Mouse (Mus musculus) layer of hippocampus, postnatal 25 days (tissue): ENCODE data around the gene Dio1. TPM values are rescaled to one million over a fixed set of nuclear protein-coding genes. Genes with fewer than 3 reads are reported as not detected.

ENCODE experiments used
- DNase-seq, 2 experiments: peaks; one replicate each; pipeline ENCODE4 v3.0.0; 2022; ENCODE audit warnings: mixed read lengths in 2 of 2, low spot score in 1 of 2; ENCODE audit errors: extremely low spot score in 1 of 2
- total RNA-seq, 2 experiments: library from RNA; stranded (reverse); gene quantifications; 2 replicates each; pipeline ENCODE4 v1.2.3; 2021

Gene Dio1
- total RNA-seq, 2 experiments from 2014 or later: not detected

DNA sequence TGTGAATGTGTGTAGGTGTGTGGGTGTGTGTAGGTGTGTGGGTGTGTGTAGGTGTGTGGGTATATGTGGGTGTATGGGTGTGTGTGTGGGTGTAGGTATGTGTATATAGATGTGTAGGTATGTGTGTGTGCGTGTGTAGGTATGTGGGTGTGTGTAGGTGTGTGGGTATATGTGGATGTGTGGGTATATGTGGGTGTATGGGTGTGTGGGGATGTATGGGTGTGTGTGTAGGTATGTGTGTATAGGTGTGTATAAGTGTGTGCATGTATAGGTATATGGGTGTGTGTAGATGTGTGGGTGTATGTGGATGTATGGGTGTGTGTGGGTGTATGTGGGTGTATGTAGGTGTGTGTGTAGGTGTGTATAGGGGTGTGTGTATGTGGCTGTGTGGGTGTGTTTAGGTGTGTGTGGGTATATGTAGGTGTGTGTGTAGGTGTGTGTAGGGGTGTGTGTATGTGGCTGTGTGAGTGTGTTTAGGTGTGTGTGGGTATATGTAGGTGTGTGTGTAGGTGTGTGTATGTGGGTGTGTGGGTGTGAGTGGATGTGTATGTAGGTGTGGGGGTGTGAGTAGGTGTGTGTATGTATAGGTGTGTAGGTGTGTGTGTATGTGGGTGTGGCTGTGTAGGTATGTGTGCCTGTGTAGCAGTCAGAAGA lies 5.9 kb downstream of the Dio1 start:
- no peak for DNase-seq

- no peak for DNase-seq
These were observed 6.6 kb downstream of the Dio1 start for GRCm38 (mm10) chr4:107300371-107300770.

DNA sequence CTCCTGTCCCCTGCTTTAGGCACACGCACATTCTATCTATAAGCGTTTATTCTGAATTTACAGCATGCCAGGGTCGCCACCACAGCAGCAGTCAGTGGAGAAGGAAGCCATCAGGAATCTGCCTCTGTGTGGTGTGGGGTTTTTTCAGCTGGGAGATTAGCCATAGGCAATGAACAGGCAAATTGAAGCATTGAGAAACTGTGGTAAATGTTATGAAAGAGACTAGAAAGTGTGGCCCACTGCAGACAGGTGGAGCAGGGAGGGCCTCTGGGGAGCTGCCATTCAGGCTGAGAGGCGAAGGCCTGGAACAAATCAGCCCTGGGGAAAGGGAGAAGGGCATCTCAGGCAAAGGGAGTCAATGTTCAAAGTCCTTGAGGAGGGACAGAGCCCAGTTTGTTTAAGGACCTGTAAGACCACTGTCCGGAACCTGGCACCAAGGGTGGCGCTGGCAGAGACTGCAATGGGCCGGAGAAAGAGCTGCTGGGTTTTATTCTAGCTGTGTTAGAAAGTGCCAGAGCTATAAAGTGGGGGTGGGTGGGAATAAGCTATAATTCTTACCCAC lies 7.1 kb downstream of the Dio1 start:
- no peak for DNase-seq

DNA sequence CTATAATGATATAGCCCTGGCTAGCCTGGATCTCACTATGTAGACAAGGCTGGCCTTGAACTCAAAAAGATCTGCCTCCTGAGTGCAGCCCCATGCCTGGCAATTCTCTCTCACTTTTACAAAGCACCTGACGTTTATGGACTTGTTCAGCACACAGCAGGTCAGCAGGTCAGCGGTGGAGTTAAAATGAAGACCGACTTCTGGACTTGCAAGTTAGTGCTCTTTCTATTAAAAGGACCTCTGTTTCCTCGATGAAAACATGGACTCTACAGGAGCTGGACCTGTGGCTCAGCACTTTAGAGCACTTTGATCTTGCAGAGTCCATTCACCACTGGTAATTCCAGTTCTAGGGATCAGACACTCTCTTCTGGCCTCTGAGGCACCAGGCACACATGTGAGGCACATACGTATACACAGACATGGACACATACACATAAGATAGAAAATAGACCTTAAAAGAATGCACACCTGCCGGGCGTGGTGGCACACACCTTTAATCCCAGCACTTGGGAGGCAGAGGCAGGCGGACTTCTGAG lies 8.8 kb downstream of the Dio1 start:
- no peak for DNase-seq

DNA sequence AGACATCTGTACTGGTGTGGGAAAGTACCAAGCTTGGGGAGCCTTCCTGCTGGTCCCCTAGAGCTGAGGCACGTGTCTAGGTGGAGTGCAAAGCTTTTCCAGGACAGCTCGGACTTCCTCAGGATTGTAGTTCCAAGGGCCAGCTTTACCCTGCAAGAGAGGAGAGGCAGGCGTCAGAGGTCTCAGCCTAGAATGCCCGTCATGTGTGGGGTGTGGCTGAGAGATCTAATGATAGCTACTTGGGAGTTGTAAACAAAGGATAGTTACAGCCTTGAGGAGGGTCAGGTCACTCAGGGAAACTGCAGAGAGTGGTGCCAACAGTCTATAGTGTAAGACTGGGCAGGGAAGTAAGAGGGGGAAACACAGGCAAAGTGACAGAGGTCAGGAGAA lies 14.7 kb downstream of the Dio1 start:
- no peak for DNase-seq

GRCm38 (mm10) chr4:107291611-107292272 lies 15.2 kb downstream of the Dio1 start:
- peak in 1 of 2 experiments; percentile 16 for DNase-seq

DNA sequence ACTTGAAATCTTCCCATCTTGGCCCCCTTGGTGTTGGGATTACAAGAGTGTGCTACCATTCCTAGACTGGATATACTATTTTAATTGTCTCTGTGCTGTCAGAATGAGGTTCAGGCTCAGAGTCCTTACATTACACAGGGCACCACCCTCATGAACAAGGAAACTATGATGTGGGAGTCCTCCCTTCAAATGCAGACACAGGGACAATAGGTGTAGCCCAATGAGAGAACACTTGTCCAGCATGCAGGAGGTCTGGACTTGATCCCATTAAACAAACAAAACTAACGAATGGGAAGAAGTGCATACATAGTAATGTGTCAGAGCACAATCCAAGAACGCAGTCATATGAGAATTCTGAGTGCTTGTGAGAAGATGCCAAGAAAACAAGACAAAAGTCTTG lies 19.5 kb downstream of the Dio1 start:
- DNase-seq: no peak

DNA sequence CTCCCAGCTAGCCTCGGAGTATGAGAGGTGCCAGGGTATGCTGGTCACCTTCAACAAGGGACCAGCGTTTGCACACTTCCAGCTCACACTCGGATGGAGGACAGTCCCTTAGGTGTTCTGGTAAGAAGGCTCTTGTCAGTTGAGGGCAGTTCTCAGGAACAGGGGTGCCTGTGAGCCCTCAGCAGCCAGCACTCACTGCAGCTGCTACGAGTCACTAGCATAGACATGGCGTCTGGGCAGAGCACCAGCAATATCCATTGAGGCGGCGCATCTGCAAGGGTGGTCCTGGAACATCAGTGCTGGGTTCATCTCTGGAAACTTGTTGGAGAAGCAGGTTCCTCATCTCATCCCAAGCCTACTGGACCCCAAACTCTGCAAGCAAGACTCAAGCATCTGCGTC lies 20.6 kb downstream of the Dio1 start:
- DNase-seq: no peak

DNA sequence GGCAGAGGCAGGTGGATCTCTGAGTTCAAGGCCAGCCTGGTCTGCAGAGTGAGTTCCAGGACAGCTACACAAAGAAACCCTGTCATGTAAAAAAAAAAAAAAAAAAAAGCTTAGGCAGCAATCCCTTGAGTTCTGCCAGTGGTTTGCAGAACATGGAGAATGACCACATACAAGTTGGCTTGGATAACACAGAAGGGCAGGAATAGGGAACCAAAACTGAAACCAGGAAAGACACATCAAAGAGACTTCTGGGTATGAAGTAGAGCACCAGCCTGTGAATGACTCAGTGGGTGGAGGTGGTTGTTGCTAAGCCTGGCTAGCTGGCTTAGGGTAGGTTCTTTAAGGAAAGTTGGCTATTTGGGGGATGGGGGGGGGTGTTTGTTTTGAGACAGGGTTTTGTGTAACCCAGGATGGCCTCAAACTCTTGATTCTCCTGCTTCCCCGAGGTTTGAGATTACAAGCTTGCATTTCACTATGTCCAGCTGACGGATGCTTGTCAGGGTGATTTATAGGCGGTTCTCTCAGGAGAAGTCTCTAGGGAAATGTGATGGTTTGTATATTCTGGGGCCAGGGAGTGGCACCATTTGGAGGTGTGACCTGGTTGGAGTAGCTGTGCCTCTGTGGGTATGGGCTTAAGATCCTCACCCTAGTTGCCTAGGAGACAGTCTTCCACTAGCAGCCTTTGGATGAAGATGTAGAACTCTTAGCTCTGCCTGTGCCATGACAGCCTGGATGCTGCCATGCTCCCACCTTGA lies 21.3 kb downstream of the Dio1 start:
- DNase-seq: no peak

DNA sequence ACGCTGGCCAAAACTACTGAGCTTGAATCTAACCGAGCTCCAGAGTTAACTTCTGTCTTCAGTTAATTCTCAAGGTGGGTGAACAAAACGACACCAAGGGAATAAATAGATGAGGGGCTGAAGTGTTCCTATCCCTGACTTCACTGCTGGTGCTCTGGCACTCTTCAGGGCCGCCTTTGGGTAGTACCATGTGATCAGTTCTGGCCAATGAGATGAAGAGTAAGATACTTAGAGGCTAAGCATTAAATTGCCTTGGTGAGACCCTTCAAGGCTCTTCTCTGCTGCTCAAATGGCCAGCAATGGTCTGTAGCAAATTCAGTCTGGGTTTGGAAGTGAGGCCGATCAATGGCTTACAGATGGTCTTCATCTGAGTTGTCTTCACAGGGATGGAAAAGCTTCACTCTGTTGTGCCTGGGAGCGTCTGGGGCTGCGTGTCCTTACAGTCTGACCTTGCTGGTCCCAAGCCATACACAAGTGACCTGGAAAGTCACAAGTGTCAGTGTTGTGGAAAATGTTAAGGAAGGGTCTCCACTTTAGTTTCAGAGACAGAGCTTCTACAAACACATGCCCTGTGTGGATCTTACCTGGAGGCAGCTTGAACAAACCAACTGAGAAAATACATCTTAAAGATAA lies 26.0 kb downstream of the Dio1 start:
- DNase-seq: no peak

GRCm38 (mm10) chr4:107278188-107278707 lies 28.7 kb downstream of the Dio1 start:
- DNase-seq: no peak

GRCm38 (mm10) chr4:107274511-107274910 lies 32.5 kb downstream of the Dio1 start:
- DNase-seq: no peak

DNA sequence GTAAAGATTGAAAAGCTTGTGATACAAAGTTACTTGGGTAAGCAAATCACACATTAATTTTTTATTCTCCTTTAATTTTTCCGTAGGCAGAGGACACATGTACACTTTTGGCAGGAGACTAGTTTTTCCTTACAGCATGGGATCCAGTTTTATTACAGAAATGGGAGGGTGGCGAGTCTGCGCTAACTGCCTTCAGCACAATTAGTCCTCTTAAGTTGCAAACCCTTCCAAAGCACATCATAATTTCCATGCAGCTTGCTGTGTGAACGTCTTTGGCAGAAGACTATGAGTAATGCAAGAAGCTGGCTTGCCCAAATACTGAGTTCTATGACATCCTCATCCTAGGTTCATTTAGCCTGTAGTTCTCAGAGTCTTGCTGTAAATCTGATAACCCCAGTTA lies 33.3 kb downstream of the Dio1 start:
- no peak for DNase-seq

DNA sequence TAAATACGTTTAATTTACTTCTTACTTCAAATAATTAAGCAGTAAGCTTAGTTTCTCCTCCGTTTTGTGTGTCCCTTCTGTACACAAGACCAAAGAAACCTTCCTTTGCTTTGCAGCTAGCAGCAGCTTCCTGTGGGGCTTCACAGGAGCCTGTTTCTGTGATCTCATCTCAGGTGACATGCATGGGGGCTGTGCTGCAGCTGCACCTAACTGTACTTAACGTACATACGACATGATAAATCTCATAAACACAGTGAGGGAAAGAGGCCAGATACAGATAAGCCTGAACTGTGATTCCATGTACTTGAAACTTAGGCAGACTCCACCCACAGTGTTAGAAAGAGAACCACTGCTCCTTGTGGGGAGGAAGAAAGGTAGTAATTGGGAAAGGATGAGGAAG lies 47.0 kb downstream of the Dio1 start:
- DNase-seq: no peak

DNA sequence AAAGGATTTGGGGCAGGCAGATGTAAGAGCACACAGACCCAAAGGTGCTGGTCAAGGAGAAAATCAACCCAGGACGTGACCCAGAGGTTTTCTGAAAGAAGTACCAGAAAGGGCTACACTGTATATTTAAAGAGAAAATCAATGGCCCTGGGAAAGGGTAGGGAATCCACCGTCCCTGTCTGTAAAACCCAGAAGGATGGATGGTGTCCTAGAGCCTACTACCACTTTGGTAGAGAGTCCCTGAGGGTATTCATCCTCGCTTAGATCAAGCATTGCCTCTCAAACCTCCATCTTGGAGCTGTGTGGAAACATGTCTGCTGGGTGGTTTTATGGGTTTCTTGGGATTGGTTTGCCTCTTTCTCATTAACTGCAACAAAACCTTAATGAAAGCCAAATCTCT lies 52.6 kb downstream of the Dio1 start:
- no peak for DNase-seq

GRCm38 (mm10) chr4:107253125-107254091 lies 53.6 kb downstream of the Dio1 start, which contains the start of the genes Lrrc42 and Hspb11:
Gene Lrrc42 (minus strand): TSS chr4:107253532.
Gene Hspb11 (plus strand): TSS chr4:107253593.
- DNase-seq: peak; percentile 82 to 85

DNA sequence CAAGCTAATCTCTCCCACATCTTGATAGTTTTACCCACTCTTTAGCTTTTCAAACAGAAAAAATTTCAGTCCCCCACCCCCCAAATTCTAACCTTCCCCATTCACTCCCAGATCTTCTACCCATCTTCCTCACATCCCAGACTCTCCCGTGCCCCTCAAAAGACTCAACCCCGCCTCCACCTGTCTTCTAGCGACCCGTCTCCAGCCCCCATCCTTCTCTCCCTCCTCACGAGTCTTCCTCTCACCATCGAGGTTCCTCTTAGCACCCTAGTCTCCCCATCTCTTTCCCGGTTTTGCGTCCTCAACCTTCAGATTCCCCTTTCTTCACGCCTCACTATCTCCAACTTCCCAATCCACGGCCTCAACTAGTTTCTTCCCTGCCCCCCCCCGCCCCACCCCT lies 54.4 kb downstream of the Dio1 start:
- DNase-seq: no peak

GRCm38 (mm10) chr4:107250494-107250893 lies 56.5 kb downstream of the Dio1 start:
- no peak for DNase-seq

GRCm38 (mm10) chr4:107249471-107249870 lies 57.5 kb downstream of the Dio1 start:
- no peak for DNase-seq
